Mouse (Mus musculus): Measurements from ENCODE around the gene Glra3. TPM values are rescaled to one million over a fixed set of nuclear protein-coding genes. Genes with fewer than 3 reads are reported as not detected.

Gene Glra3
- not detected in 2 replicates for total RNA-seq (2017)

- ATAC-seq (replicated peaks in 1 of 2; ENCODE audit: insufficient read depth in 1 of 2, low FRiP score in 2 of 2, low TSS enrichment in 1 of 2, low read depth in 1 of 2, poor library complexity in 2 of 2, severe bottlenecking in 2 of 2), result no peak
Measured at GRCm38 (mm10) chr8:55939870-55940525, at the start of gene Glra3. Glra3 (plus strand) TSS chr8:55940460.

GRCm38 (mm10) chr8:55906848-55907247 is 33.4 kb upstream of the Glra3 start, which contains the start of gene Adam29:
Adam29 (minus strand) TSS chr8:55906948.
- no peak for ATAC-seq (replicated peaks in 1 of 2; ENCODE audit: insufficient read depth in 1 of 2, low FRiP score in 2 of 2, low TSS enrichment in 1 of 2, low read depth in 1 of 2, poor library complexity in 2 of 2, severe bottlenecking in 2 of 2)

- ATAC-seq (replicated peaks in 1 of 2; ENCODE audit: insufficient read depth in 1 of 2, low FRiP score in 2 of 2, low TSS enrichment in 1 of 2, low read depth in 1 of 2, poor library complexity in 2 of 2, severe bottlenecking in 2 of 2), result no peak
Measured at GRCm38 (mm10) chr8:55940526-55940880, 243 bp downstream of the Glra3 start.

DNA sequence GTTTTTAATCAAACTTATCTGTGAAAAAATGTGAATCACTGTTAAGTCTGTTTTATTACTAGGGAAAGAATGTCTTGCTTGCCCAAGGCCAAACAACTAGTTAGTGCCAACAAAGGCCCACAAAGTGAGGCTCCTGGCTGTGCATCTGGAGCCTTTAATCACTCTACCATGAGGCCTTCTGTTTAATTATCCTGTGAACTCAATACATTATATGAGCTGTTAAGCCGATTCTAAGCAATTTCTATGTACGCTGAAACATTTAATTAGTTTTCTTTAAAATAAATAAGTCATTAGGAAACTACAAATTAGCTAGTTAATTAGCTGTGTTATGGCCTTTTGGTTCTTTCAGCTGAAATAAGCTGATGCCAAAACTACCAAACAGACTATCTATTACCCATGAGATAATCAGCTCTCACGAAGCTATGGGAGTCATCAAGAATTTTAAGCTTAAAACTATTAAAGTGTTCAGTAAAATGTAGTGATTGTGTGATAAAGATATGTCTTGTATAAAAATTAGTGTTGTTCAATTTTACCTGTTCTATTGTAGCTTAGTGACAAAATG is 24.6 kb downstream of the Glra3 start:
- ATAC-seq (replicated peaks in 1 of 2; ENCODE audit: insufficient read depth in 1 of 2, low FRiP score in 2 of 2, low TSS enrichment in 1 of 2, low read depth in 1 of 2, poor library complexity in 2 of 2, severe bottlenecking in 2 of 2), result no peak

DNA sequence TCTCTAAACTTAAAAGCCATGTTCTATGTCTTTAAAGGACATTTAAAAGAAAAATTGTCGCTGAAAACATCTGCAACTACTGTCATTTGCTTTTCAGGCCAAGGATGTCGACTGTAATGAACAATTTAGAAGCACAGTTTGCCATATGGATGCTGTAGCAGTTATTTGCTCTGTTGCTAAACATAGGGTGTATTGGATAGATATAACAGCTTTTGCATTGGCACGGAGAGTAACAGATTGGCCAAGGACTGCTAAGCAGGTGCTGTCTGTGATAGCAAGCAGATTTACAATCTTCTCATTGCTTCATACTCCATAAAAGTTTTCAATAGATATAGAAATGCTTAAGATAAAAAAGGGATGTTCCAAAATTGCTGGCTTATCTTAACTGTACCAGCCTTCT is 57.6 kb downstream of the Glra3 start:
- ATAC-seq (replicated peaks in 1 of 2; ENCODE audit: insufficient read depth in 1 of 2, low FRiP score in 2 of 2, low TSS enrichment in 1 of 2, low read depth in 1 of 2, poor library complexity in 2 of 2, severe bottlenecking in 2 of 2), result no peak

DNA sequence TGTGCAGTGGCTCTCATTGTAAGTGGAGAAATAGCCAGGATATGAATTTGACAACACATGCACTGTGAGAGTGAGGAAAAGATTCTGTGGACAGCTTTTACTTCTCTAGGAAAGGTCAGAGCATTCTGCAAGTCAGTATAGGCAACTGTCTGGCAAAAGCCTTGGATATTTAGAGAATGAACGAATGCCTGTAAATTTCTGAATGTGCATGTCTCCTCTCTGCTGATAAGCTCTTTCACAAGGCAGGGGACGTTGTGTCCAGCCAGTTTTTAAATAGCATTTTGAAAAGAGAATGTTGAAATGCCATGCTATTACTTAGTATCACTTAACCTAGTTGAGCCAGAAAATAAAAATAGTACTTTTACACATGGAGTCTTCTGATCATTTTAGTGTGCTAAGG is 114.1 kb downstream of the Glra3 start:
- ATAC-seq (replicated peaks in 1 of 2; ENCODE audit: insufficient read depth in 1 of 2, low FRiP score in 2 of 2, low TSS enrichment in 1 of 2, low read depth in 1 of 2, poor library complexity in 2 of 2, severe bottlenecking in 2 of 2), result no peak

DNA sequence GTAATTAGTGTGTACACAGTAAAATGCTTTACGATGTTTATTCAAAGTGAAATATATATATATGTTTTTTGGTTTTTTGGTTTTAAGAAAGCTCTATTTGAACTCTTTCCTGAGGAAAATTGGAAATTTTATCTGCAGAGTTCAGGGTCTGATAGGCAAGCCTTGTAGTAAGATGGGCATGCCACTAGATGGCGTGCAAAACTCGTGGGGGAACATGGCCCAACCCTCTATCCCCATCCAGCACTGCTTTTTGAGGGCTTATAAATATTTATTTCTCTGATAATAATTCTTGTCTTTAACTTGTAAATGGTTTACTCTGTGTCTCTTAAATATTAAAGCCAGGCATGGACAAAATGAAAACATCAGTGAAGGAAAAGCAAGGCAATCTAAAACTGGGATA is 122.8 kb downstream of the Glra3 start:
- ATAC-seq (replicated peaks in 1 of 2; ENCODE audit: insufficient read depth in 1 of 2, low FRiP score in 2 of 2, low TSS enrichment in 1 of 2, low read depth in 1 of 2, poor library complexity in 2 of 2, severe bottlenecking in 2 of 2), result no peak; a peak in 2 of 4 replicates

DNA sequence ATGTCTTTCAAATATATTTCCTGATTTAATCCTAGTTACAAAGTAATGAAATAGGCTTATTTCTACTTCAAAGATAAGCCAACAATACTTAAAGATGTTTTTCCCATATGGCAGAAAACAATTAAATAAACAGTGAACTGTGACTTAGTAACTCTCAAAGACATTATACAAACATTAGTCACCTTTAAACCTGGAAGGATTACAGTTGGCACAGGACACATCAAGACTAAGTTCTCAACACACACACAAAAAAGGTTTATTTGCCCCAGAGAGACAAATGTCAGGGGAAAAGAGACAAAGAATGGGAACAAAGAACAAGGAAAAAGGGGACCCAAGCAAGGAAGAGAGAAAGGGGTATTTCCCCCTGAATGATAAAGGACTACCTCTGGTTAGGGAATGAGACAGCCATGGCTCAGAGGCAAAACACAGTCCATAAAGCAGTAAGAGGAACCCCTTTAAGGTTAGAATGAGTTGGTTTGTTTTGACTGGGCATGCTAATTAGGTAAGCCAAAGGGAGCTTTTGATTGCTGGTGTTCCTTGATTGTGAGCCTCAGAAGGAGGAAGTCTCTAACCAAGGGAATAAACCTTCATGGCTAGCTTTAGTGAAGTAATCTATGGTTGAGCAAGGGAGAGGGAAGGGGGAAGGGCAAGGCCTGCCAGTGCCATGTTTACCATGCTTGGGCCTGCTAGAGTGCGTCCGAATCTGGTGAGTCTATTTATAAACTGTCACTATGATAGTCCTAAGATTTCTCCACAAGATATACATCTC is 130.4 kb downstream of the Glra3 start:
- ATAC-seq (replicated peaks in 1 of 2; ENCODE audit: insufficient read depth in 1 of 2, low FRiP score in 2 of 2, low TSS enrichment in 1 of 2, low read depth in 1 of 2, poor library complexity in 2 of 2, severe bottlenecking in 2 of 2), result peak; percentile 21 to 46; a peak in 2 of 4 replicates

GRCm38 (mm10) chr8:56083654-56084053 is 143.4 kb downstream of the Glra3 start:
- no peak for ATAC-seq (replicated peaks in 1 of 2; ENCODE audit: insufficient read depth in 1 of 2, low FRiP score in 2 of 2, low TSS enrichment in 1 of 2, low read depth in 1 of 2, poor library complexity in 2 of 2, severe bottlenecking in 2 of 2)

DNA sequence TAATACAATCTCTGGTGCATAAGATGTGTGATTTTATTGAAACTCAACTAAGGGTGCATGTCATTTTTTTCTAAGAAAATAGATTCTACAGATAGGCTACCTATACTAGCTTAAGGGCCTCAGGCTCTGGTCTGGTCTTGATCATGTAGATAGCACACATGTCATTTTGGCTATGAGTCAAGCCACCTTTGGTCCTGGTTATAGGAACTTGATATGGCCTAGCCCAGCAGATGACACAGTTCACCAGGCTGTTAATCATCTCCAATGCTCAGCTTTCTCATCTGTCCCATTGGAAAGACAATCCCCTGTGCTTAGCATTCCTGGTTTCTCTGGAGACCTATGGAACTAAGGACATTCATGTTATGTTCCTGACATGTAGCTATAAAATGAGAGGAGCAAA is 154.1 kb downstream of the Glra3 start:
- no peak for ATAC-seq (replicated peaks in 1 of 2; ENCODE audit: insufficient read depth in 1 of 2, low FRiP score in 2 of 2, low TSS enrichment in 1 of 2, low read depth in 1 of 2, poor library complexity in 2 of 2, severe bottlenecking in 2 of 2)

- ATAC-seq (replicated peaks in 1 of 2; ENCODE audit: insufficient read depth in 1 of 2, low FRiP score in 2 of 2, low TSS enrichment in 1 of 2, low read depth in 1 of 2, poor library complexity in 2 of 2, severe bottlenecking in 2 of 2), result no peak
Measured at GRCm38 (mm10) chr8:56110296-56110695, 170.0 kb downstream of the Glra3 start.

DNA sequence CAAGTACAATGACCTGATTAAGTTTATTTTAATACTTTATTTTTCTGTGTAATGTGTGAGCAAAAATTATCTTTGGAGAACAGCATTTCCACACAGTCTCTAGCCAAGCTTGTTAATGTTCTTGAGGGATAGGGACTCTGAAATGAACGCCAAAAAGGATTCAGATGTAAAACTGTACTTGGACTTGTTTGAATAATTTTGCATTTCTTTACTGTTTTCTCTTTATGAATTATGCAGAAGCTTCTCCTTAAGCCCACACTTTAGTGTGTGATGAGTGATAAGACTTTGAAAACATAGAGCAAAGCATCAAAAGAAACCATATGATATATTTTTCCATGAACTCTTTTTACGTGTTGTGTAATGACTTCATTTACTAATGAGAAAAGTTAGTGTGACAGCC is 189.1 kb downstream of the Glra3 start:
- no peak for ATAC-seq (replicated peaks in 1 of 2; ENCODE audit: insufficient read depth in 1 of 2, low FRiP score in 2 of 2, low TSS enrichment in 1 of 2, low read depth in 1 of 2, poor library complexity in 2 of 2, severe bottlenecking in 2 of 2)

DNA sequence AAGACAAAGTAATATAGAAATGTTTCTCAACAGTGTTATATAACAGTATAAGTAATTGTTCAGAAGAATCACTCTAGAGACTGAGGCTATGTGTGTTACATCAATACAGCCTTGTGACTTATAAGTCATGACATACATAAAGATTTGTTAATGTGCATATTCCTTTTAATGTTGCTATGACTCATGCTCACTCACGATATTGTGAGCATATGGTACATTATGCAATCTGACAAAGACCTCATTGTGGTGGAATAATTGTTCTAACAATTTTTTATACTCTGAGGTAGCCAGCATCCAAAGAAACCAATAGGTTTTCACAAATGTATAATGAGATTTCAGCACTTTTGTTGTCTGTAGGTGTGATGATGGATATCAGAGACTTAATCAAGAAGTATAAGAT is 210.4 kb downstream of the Glra3 start:
- no peak for ATAC-seq (replicated peaks in 1 of 2; ENCODE audit: insufficient read depth in 1 of 2, low FRiP score in 2 of 2, low TSS enrichment in 1 of 2, low read depth in 1 of 2, poor library complexity in 2 of 2, severe bottlenecking in 2 of 2)

GRCm38 (mm10) chr8:56151574-56151973 is 211.3 kb downstream of the Glra3 start:
- no peak for ATAC-seq (replicated peaks in 1 of 2; ENCODE audit: insufficient read depth in 1 of 2, low FRiP score in 2 of 2, low TSS enrichment in 1 of 2, low read depth in 1 of 2, poor library complexity in 2 of 2, severe bottlenecking in 2 of 2)

- no peak for ATAC-seq (replicated peaks in 1 of 2; ENCODE audit: insufficient read depth in 1 of 2, low FRiP score in 2 of 2, low TSS enrichment in 1 of 2, low read depth in 1 of 2, poor library complexity in 2 of 2, severe bottlenecking in 2 of 2)
Measured at GRCm38 (mm10) chr8:56158966-56159365, 218.7 kb downstream of the Glra3 start.
